Mouse (Mus musculus): Measurements from ENCODE around the gene Klk1.

The Klk1 gene

GRCm38 (mm10) chr7:44253023-44253616, 28.0 kb downstream of the Klk1 start:
- DNase-seq (ENCODE audit: low spot score in 2 of 2), result no peak

- no peak for DNase-seq (ENCODE audit: low spot score in 2 of 2)
Observed at GRCm38 (mm10) chr7:44254930-44255329, 29.8 kb downstream of the Klk1 start.

DNA sequence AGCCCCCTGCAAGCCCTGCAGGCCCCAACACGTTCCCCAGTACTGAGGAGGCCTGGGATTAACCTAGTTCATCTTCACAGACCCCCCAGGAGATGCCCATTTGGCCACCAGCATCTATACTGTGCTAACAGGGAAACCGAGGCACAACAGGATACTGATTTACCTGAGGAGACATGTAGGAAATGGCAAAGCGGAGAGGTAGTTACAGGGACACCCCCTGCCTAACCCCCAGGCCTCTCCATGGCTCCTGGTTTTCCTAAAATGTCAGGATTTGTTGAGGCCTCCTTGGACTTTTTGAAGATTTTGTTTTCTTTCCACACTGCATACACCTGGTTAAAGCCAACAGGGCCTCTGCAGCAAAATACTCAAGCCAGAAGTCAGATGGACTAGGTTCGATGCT, 32.1 kb downstream of the Klk1 start, which contains the start of gene Acp4:
TSS of gene Acp4 (minus strand) at position 101 of the 400 bp plus-strand sequence.
- no peak for DNase-seq (ENCODE audit: low spot score in 2 of 2)

- no peak for DNase-seq (ENCODE audit: low spot score in 2 of 2)
Observed at GRCm38 (mm10) chr7:44260410-44260809, 35.2 kb downstream of the Klk1 start.

- no peak for DNase-seq (ENCODE audit: low spot score in 2 of 2)
Observed at GRCm38 (mm10) chr7:44261147-44261546, 36.0 kb downstream of the Klk1 start, which contains the start of gene Gm15517. TSS of gene Gm15517 (plus strand) at chr7:44261447.

DNA sequence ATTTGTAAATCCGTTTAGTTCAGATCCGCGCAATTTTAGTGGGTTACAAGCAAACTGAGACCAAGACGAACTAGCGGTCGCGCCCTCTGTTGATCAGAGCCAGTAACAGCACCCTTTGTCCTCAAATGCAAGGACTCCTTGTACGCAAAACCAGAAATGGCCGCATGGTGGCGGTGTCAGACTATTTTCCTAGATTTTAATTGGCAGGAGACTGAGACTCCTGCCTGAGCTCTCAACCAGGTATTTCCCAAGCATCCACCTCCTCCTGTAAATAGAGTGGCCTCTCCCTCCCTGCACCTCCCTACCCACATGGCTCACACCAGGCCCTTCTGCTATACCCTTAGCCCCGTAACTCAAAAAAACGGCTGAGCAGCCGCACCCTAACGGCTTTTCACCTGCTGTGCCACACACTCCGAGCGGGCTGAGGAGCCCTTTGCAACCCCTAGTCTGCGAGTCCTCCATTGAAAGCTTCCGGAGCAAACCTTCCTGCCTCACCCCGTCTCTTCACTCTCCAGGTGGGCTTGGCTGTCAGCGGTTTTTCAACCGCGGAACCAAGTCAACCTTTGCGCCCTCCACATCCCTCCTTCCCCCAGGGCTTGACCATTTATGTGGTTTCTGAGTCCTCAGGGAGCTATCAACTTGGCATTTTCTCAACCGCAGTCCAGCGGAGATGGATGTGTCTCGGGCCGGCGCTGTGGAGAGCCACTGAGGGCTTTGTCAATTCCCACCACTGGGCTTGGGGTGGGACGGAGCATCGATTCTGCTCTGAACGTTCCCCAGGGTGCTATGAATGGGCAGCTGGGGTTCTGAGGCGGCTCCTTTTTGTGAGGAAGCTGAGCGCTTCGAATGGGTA, 37.9 kb downstream of the Klk1 start:
- peak; percentile 84 to 90 for DNase-seq (ENCODE audit: low spot score in 2 of 2)

- no peak for DNase-seq (ENCODE audit: low spot score in 2 of 2)
Observed at GRCm38 (mm10) chr7:44268117-44268516, 43.0 kb downstream of the Klk1 start.

DNA sequence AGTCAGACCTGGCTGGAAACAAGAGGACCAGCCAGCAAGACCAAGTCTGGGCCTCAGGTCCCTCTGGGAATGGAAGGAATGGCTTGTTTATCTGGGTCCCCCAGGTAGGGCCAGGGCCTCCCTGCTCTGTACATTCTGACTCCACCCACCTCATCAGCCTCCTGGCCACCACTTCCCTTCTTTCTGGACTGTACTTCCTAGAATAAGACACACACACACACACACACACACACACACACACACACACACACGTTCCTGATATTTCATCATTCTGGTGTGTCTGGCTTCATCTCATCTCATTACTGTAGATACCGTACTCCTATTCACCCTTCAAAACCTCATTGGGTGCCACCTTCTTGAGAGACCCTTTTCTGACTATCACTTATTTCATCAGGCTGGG, 44.2 kb downstream of the Klk1 start:
- no peak for DNase-seq (ENCODE audit: low spot score in 2 of 2)

DNA sequence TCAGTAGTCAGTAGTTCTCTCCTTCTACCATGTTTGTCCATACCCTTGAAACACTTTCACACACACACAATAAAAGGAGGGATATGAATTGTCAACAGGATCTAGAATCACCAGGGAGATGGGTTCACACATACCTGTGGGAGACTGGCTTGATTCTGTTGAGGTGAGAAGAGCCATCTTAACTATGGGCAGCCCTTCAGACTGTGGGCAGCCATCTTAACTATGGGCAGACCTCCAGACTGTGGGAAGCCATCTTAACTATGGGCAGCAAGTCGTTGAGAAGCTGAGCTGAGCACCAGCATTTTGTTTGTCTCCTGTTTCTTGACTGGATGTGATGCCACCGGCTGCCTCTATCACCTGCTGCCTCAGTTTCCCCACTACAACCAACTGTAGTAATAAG, 46.1 kb downstream of the Klk1 start:
- no peak for DNase-seq (ENCODE audit: low spot score in 2 of 2)

- DNase-seq (ENCODE audit: low spot score in 2 of 2), result no peak
Observed at GRCm38 (mm10) chr7:44272546-44272945, 47.4 kb downstream of the Klk1 start.

DNA sequence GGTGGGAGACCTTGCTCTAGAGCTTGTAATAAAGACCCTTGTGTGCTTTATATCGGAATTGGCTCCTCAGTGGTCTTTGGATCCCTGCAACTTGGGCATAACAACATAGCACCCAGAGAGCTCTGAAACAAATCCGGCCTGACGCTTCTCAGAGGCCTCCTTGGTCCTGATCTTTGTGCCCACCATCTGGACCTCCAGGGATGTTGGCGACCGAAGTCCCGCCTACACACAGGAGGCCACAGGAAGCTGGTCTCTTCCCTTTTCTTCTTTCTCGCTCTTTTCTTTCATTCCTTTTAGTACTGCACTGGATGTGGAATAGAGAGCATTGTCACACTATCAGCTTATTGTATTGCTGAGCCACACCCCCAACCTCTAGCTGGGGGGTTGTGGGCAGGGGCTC, 48.3 kb downstream of the Klk1 start:
- DNase-seq (ENCODE audit: low spot score in 2 of 2), result no peak

DNA sequence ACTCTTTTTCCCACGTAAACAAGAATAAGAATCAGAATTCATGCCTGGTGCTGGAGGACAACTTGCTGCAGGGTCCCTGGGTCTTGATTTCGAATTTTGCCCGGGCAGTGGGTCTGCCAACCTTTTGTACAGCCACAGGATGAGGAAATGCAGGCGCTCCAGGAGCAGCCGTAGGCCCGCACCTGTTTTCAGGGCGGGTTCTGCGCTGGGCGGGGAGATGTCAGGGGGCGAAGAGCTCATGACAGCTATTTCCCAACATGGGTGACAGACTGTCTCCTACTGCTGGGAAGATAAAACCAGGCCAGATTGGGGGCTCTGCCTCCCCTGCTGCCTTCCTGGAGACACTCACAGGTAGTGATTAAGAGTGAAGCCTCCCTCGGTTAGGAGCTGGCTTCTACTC, 48.9 kb downstream of the Klk1 start:
- DNase-seq (ENCODE audit: low spot score in 2 of 2), result no peak

GRCm38 (mm10) chr7:44275546-44275945, 50.4 kb downstream of the Klk1 start:
- DNase-seq (ENCODE audit: low spot score in 2 of 2), result no peak

GRCm38 (mm10) chr7:44276461-44277249, 51.5 kb downstream of the Klk1 start:
- DNase-seq (ENCODE audit: low spot score in 2 of 2), result no peak

DNA sequence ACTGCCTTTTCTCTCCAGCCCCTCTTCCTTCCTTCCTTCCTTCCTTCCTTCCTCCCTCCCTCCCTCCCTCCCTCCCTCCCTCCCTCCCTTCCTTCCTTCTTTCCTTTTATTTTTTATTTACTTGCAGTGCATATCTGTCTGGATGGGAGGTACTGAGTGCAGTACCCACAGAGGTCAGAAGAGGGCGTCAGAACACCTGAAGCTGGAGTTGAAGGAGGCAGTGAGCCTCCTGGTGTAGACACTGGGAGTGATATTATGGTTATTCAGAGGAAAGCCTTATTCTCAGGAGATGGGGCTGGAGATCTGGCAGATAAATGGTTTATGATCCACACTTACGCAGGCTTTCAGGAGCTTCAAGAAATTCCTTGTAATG, 52.1 kb downstream of the Klk1 start:
- DNase-seq (ENCODE audit: low spot score in 2 of 2), result peak; percentile 27 to 35

Measured in spleen, postnatal 36 days (tissue).